Mouse (Mus musculus): ENCODE data around the gene Nup62. TPM values are rescaled to one million over a fixed set of nuclear protein-coding genes. Genes with fewer than 3 reads are reported as not detected.

Nup62 gene
- polyA plus RNA-seq, 1 experiment = 77.0 TPM

DNA sequence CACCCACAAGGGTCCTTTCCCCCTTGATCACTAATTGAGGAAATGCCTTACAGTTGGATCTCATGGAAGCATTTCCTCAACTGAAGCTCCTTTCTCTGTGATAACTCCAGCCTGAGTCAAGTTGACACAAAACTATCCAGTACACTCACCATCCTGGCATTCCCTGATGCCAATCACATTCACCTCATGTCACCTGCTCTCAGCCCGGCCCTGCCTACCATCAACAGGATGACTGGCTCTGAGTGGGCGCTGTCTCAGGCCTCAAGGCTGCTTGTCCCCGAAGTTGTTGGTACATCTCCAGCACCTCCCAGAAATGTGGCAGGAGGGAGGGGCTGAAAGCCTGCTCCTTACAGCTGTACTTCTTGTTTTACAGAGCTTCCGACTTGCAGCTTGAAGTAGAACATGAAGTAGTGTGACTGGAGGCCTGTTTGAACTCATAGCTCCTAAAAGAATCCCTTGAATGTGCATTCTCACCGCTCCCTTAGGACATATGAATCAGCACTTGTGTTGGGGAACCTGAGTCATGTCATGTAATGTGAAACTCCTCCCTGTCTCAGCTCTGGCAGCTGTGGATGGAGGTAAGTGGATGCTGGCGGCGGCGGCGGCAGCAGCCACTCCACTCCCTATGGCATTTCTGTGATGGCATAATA, 38.9 kb upstream of the Nup62 start:
- TF ChIP-seq E2F4 (IDR thresholded peaks at IDR 0.05; ENCODE audit: insufficient read depth) (no peak), USF1 (IDR thresholded peaks at IDR 0.05; ENCODE audit: low read depth) (no peak), SRF (IDR thresholded peaks at IDR 0.05; ENCODE audit: control insufficient read depth, insufficient read length, low read depth) (no peak), MYOG (IDR thresholded peaks at IDR 0.05; ENCODE audit: control insufficient read depth in 1 of 3, insufficient read depth in 1 of 3, insufficient read length in 2 of 3, low read depth in 2 of 3) (peak in 2 of 3 experiments; percentile 17 to 47), REST (IDR thresholded peaks at IDR 0.05; ENCODE audit: insufficient read depth, insufficient read length) (no peak), POLR2A (IDR thresholded peaks at IDR 0.05; ENCODE audit: insufficient read length, low read depth) (no peak), MAX (IDR thresholded peaks at IDR 0.05; ENCODE audit: low read depth) (no peak), MYOD1 (IDR thresholded peaks at IDR 0.05; ENCODE audit: control insufficient read depth in 1 of 3, insufficient read length in 2 of 3, low read depth in 2 of 3) (peak in 1 of 3 experiments; percentile 66)
- Histone ChIP-seq H3K27me3 (ENCODE audit: control insufficient read depth, insufficient read depth, insufficient read length) (no peaks in the 10 kb centered on the region), H3K36me3 (ENCODE audit: control insufficient read depth, insufficient read depth) (no peaks in the 10 kb centered on the region)

DNA sequence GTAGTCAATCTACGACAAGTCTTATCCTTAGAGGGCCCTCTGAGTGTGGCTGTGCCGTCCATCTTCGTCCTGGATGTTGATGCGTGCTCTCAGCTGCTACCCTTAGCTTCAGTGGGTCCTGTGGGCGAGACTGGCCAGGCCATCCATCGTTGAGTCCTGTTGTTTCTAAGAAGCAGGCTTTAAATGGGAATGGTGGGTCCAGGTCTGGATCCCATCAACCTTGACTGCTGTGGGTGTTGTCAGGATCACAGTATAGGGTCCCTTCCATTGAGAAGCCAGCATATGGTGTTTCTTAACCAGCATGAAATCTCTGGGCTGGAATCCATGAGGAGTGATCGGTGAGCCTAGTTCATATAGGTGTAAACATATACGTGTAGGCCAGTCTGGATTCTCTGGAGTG, 35.8 kb upstream of the Nup62 start:
- TF ChIP-seq REST (IDR thresholded peaks at IDR 0.05; ENCODE audit: insufficient read depth, insufficient read length) (no peak), TCF3 (IDR thresholded peaks at IDR 0.05; ENCODE audit: insufficient read length, low read depth) (no peak), CEBPB (IDR thresholded peaks at IDR 0.05; ENCODE audit: insufficient read depth, poor library complexity, severe bottlenecking) (no peak), SRF (IDR thresholded peaks at IDR 0.05; ENCODE audit: control insufficient read depth, insufficient read length, low read depth) (no peak), MYOG (IDR thresholded peaks at IDR 0.05; ENCODE audit: control insufficient read depth in 1 of 3, insufficient read depth in 1 of 3, insufficient read length in 2 of 3, low read depth in 2 of 3) (no peak), MYOD1 (IDR thresholded peaks at IDR 0.05; ENCODE audit: control insufficient read depth in 1 of 3, insufficient read length in 2 of 3, low read depth in 2 of 3) (no peak), E2F4 (IDR thresholded peaks at IDR 0.05; ENCODE audit: insufficient read depth) (no peak), POLR2AphosphoS2 (IDR thresholded peaks at IDR 0.05; ENCODE audit: insufficient read length, low read depth) (no peak), MAX (IDR thresholded peaks at IDR 0.05; ENCODE audit: low read depth) (no peak), TCF12 (IDR thresholded peaks at IDR 0.05; ENCODE audit: insufficient read depth, poor library complexity, severe bottlenecking) (no peak), USF1 (IDR thresholded peaks at IDR 0.05; ENCODE audit: low read depth) (no peak), POLR2A (IDR thresholded peaks at IDR 0.05; ENCODE audit: insufficient read length, low read depth) (no peak)
- Histone ChIP-seq H3K36me3 (ENCODE audit: control insufficient read depth, insufficient read depth) (no peaks in the 10 kb centered on the region), H3K4me2 (ENCODE audit: low read depth) (no peak overlapping the region), H3K79me2 (ENCODE audit: control insufficient read depth, insufficient read depth) (no peaks in the 10 kb centered on the region), H3K27me3 (ENCODE audit: control insufficient read depth, insufficient read depth, insufficient read length) (peaks cover 7% of the 10 kb centered on the region), H3K4me3 (no peak overlapping the region), H3ac (ENCODE audit: control insufficient read depth, insufficient read length) (no peak overlapping the region)

More for the DNA sequence above, 38.9 kb upstream of the Nup62 start:
- Histone ChIP-seq H3K4me2 (ENCODE audit: low read depth) (peak overlapping the region; percentile 48), H3ac (ENCODE audit: control insufficient read depth, insufficient read length) (no peak overlapping the region), H3K4me3 (no peak overlapping the region), H3K79me2 (ENCODE audit: control insufficient read depth, insufficient read depth) (no peaks in the 10 kb centered on the region)

GRCm38 (mm10) chr7:44789531-44789930, 26.4 kb upstream of the Nup62 start:
- Histone ChIP-seq H3K79me2 (ENCODE audit: control insufficient read depth, insufficient read depth) (no peaks in the 10 kb centered on the region), H3ac (ENCODE audit: control insufficient read depth, insufficient read length) (no peak overlapping the region), H3K4me3 (no peak overlapping the region), H3K36me3 (ENCODE audit: control insufficient read depth, insufficient read depth) (no peaks in the 10 kb centered on the region), H3K4me2 (ENCODE audit: low read depth) (no peak overlapping the region), H3K27me3 (ENCODE audit: control insufficient read depth, insufficient read depth, insufficient read length) (peaks cover 43% of the 10 kb centered on the region)
- TF ChIP-seq SRF (IDR thresholded peaks at IDR 0.05; ENCODE audit: control insufficient read depth, insufficient read length, low read depth) (no peak), CEBPB (IDR thresholded peaks at IDR 0.05; ENCODE audit: insufficient read depth, poor library complexity, severe bottlenecking) (no peak), MAX (IDR thresholded peaks at IDR 0.05; ENCODE audit: low read depth) (no peak), MYOD1 (IDR thresholded peaks at IDR 0.05; ENCODE audit: control insufficient read depth in 1 of 3, insufficient read length in 2 of 3, low read depth in 2 of 3) (no peak), TCF3 (IDR thresholded peaks at IDR 0.05; ENCODE audit: insufficient read length, low read depth) (no peak), TCF12 (IDR thresholded peaks at IDR 0.05; ENCODE audit: insufficient read depth, poor library complexity, severe bottlenecking) (no peak), E2F4 (IDR thresholded peaks at IDR 0.05; ENCODE audit: insufficient read depth) (no peak), MYOG (IDR thresholded peaks at IDR 0.05; ENCODE audit: control insufficient read depth in 1 of 3, insufficient read depth in 1 of 3, insufficient read length in 2 of 3, low read depth in 2 of 3) (no peak), USF1 (IDR thresholded peaks at IDR 0.05; ENCODE audit: low read depth) (no peak), POLR2A (IDR thresholded peaks at IDR 0.05; ENCODE audit: insufficient read length, low read depth) (no peak), REST (IDR thresholded peaks at IDR 0.05; ENCODE audit: insufficient read depth, insufficient read length) (no peak), POLR2AphosphoS2 (IDR thresholded peaks at IDR 0.05; ENCODE audit: insufficient read length, low read depth) (no peak)

GRCm38 (mm10) chr7:44790066-44790465, 25.8 kb upstream of the Nup62 start:
- Histone ChIP-seq H3K4me3 (no peak overlapping the region), H3K27me3 (ENCODE audit: control insufficient read depth, insufficient read depth, insufficient read length) (peaks cover 48% of the 10 kb centered on the region), H3ac (ENCODE audit: control insufficient read depth, insufficient read length) (no peak overlapping the region), H3K36me3 (ENCODE audit: control insufficient read depth, insufficient read depth) (no peaks in the 10 kb centered on the region), H3K79me2 (ENCODE audit: control insufficient read depth, insufficient read depth) (no peaks in the 10 kb centered on the region), H3K4me2 (ENCODE audit: low read depth) (no peak overlapping the region)
- no peak for TF ChIP-seq MYOD1 (IDR thresholded peaks at IDR 0.05; ENCODE audit: control insufficient read depth in 1 of 3, insufficient read length in 2 of 3, low read depth in 2 of 3)
- no peak for TF ChIP-seq POLR2AphosphoS2 (IDR thresholded peaks at IDR 0.05; ENCODE audit: insufficient read length, low read depth)
- TF ChIP-seq CEBPB (IDR thresholded peaks at IDR 0.05; ENCODE audit: insufficient read depth, poor library complexity, severe bottlenecking) = no peak
- no peak for TF ChIP-seq TCF3 (IDR thresholded peaks at IDR 0.05; ENCODE audit: insufficient read length, low read depth)
- TF ChIP-seq SRF (IDR thresholded peaks at IDR 0.05; ENCODE audit: control insufficient read depth, insufficient read length, low read depth) = no peak
- TF ChIP-seq POLR2A (IDR thresholded peaks at IDR 0.05; ENCODE audit: insufficient read length, low read depth) = no peak

Measured in myocyte (in vitro differentiated cells).